Mouse (Mus musculus) C2C12 (cell line): ENCODE measurements around the gene Arhgef18.

ENCODE experiments used
- CEBPB ChIP-seq: IDR thresholded peaks from one replicate; pipeline ENCODE4 v1.6.1; 2011; ENCODE audit warnings: low read depth, mild to moderate bottlenecking, control low read depth, moderate library complexity
- CTCF ChIP-seq: IDR thresholded peaks from one replicate; pipeline ENCODE4 v1.5.1; 2011; ENCODE audit not compliant: control insufficient read depth, insufficient read depth, insufficient read length
- FOSL1 ChIP-seq: IDR thresholded peaks from one replicate; pipeline ENCODE4 v1.8.0; 2011; ENCODE audit warnings: mild to moderate bottlenecking, low read length; ENCODE audit not compliant: poor library complexity, insufficient read depth, severe bottlenecking
- MAX ChIP-seq: IDR thresholded peaks from one replicate; pipeline ENCODE4 v1.6.1; 2011; ENCODE audit warnings: mild to moderate bottlenecking, control low read depth
- MYOD1 ChIP-seq: IDR thresholded peaks from one replicate; pipeline ENCODE4 v1.6.1; 2011; ENCODE audit warnings: low read depth; ENCODE audit not compliant: control insufficient read depth, insufficient read length
- MYOG ChIP-seq: IDR thresholded peaks from one replicate; pipeline ENCODE4 v1.6.1; 2011; ENCODE audit not compliant: control insufficient read depth, insufficient read length; ENCODE audit errors: extremely low read depth
- USF1 ChIP-seq: IDR thresholded peaks from one replicate; pipeline ENCODE4 v1.6.1; 2011; ENCODE audit warnings: low read depth, mild to moderate bottlenecking, control low read depth, moderate library complexity

DNA sequence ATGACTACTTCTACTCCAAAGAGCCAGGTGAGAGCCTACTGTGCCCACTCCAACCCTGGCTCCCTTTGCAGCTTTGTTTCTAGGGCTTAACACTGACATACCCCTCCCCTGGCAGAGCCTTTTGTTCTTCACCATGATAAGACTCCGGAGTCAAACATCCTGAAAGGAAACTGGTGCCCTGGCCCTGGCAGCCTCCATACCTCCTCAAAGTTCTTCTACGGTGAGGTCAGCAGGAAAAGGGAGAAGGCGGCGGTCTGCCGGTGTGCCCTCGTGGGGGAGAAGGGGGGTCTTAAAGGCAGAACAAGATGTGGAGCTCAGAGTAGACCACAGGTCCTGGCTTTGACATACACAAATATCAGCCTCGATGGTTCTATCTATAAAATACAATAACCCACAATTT is 90.7 kb downstream of the Arhgef18 start:
- no peak for TF ChIP-seq MAX
- no peak for TF ChIP-seq CTCF
- no peak for TF ChIP-seq USF1
- no peak for TF ChIP-seq MYOD1
- no peak for TF ChIP-seq MYOG
- TF ChIP-seq CEBPB = no peak
- TF ChIP-seq FOSL1 = no peak
